Mouse (Mus musculus) adrenal gland, postnatal 36 days (tissue): ENCODE measurements at regions not wholly inside any gene's neighbourhood (a gene's known extent, or its start where the extent isn't known, plus 50 kb on each side); places are given as distances from the start of the nearest gene placed in this dataset.
"Not testable (repeated sequence)": the region's sequence is repeated elsewhere in the genome, so short reads cannot be mapped to it uniquely, and the experiment has no call there.

Experiments
- DNase-seq, 2 experiments: peaks; one replicate each; pipeline ENCODE4 v3.0.0; 2021; ENCODE audit warnings: mixed read lengths in 1 of 2

DNA sequence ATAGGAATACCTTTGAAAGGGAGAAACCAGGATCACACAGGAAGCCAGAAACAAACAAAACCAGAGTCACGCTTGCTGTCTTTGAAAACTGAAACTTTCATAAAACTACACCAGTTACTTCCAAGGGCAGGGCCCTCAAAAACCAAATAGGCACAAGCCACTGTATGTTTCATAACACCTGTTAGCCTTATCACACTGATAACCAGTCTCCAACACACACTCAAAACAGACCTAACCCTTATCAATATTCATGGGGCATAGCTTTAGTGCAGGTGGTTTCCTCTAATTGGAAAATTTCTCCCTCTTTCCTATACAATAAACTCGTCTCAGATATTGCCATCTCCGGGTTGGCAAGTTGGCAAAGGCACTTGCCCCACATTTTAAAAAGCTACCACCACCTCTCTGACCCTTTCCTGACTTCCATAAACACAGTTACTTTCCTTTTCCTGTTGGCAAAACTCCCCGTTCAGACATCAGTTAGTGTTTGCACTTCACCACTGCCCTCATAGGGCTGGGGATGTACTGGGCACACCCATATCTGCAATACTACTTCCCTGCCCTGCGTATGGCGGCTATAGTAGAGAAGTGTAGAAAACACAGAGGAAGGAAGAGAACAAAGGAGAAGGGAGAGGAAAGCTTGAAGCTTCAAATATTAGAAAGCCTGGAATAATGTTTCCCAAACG, 169.1 kb upstream of the Col8a1 start:
- DNase-seq: no peak

DNA sequence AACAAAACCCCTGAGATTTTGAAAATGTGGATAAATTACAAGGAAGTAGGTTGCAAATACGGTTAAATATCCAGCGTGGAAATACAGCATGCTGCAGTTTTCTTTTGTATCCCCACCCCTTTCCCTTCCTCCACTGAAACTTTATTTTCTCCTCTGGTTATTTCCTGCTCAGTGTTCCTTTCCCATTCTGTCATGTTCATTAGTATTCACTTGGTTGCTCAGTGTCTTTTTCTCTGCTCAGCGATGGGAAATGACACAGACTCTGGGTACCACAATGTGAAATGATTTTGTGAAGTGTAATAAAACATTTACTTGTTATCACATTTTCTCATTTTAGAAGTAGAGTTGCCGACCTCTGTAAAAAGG, 169.6 kb upstream of the Col8a1 start:
- DNase-seq: no peak

DNA sequence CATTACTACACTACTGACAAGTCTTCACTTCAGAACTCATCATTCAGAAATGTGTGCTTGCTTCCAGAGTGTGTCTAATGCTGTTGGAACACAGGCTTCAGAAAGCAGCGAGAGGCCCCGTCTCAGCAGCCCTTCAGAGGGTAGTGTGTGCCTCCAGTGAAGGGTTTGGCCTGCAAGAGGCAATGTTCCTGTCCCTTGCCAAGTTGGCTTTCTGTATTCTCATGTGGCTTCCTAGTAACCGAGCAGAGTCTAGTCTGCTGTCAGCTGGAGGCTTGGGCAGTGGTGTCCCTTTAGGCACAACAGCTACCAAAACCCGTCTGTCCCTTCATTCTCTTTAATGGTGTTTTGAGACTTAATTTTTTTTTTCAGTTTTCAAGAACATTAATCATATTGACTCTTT, 173.3 kb upstream of the Col8a1 start:
- DNase-seq: peak; percentile 5 to 12

DNA sequence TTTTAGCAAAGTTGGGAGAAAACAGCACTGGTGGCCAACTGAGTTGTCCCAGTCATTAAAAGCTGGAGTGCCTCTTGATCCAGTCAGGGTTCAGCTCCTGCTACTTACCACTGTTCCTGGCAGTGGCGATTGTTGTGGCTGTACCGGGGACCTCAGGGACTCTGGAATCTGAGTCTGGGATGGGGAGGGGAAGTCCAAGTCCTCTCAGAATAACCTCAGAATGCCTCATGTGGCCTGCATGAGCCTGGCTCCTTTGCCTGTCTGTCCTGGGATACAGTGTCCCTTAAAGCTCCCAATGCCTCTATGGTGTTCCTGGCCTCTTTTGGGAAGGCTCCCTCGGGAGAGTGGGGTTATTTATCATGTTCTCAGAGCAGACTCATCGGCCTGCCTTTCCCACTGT, 173.8 kb upstream of the Col8a1 start:
- DNase-seq: peak in 1 of 2 experiments; percentile 23

DNA sequence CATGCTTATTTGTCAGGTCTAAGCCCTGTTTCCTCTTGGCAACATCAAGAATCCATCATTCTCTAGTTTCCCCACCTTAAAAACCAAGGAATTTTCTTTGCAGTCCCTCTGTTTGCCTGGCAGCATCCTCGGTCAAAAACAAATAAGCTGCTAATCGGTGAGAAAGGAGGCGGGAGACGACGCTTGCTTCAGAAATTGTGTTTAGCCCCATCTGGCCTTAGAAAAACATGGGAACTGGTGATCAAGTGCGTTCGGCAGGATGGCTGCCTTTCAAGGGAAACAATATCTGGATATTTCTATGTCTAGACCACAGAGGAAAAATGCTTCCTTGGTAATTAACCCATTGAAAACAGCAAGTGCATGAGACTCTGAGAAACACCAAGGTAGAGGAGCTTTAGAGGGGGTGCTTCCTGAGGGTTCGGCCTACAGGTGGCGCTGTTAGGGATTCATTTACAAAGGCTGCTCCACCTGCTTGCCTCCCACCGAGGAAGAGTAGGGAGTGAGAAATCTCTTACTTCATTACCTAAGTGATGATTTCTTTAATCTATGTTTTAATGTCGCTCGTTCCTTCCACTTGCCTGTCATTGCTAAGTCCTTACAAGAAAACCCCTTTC, 174.7 kb upstream of the Col8a1 start:
- no peak for DNase-seq

DNA sequence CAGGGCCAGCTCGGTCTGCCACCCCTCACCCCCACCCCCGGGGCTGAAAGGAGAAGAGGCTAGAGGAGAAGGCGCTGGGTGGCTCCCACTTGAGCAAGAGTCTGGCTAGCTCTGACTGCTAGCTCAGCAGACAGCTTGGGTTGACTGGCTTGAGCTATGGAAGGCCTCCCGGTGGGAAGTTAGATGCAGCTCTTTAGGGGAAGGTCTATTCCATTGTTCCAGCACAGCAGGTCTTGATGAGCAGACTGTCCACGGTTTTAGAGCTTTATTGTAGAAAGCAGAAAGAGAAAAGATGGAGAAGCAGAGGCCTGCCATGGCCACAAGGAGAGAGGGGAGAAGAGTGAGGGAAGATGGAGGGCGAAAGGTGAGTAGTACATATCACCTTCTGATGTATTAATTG, 190.9 kb upstream of the Col8a1 start:
- no peak for DNase-seq

DNA sequence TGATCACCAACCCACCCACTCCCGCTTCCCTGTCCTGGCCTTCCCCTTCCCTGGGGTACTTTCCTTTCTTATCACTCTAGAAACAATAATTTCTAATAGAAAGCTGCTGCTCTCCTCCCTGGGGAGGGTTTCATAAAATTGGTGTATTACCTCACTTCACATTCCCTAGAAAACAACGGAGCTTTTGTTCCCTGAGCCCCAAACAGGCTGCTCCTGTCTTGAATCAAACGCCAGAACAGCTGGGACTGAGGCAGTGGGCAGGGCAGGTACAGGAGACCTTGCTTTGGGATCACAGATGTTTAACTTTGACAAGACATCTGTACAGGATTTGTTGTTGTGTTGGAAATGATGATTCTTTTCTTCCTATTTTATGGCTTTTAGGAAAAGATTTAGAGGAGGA, 192.8 kb upstream of the Col8a1 start:
- no peak for DNase-seq

DNA sequence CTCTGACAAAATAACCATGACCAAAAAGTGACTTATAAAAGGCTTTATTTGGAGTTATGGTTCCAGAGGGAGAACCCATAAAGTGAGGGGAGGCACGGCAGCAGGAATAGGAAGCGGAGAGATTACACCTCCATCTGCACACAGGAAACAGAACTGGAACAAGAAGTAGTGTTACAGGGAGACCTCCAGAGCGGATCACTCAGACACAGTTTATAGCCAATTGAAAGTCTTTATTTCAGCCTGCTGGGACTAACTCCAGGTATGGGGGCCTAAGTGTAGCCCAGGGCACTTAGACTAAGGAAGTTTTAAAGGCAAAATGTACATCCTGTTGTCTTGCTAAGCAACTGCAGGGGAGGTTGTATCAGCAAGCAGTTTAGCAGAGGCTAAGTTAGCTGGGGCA, 195.1 kb upstream of the Col8a1 start:
- DNase-seq: no peak

DNA sequence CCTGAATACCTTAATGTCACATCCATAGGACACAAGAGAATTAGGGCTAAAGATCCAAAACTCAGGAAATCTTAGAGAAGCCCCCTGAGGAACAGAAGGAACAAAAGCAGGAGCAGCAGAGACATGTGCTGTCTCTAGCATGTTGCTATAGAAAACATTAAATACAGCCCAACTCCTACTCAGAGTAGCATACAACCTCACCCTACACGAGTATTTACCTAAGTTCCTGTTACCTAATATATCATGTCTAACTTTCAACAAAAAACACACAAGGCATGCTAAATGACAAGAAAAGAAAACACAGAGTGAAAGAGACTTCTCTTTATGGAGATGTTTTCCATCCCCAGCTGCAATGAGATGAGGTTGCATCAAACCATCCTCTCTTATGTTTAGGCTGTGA, 216.4 kb upstream of the Col8a1 start:
- DNase-seq: no peak

DNA sequence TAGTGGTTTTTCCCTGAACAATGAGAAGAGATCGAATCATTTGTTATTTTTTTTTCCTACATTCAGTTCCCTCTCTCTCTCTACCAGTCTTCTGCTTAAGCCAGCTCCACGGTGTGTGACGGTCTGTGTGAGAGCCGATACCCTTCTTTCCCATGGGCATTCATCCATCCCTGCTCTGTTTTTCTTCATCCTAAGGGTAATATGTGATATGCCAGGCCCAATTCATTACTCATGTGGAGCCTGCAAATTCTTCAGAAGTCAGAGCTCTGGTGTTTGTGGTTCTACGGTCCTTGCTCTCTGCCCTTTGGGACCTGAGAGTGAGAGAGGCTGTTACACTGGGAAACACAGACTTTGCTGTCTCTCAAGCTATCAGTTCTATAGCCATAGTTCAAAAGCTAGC, 229.6 kb upstream of the Col8a1 start:
- no peak for DNase-seq

DNA sequence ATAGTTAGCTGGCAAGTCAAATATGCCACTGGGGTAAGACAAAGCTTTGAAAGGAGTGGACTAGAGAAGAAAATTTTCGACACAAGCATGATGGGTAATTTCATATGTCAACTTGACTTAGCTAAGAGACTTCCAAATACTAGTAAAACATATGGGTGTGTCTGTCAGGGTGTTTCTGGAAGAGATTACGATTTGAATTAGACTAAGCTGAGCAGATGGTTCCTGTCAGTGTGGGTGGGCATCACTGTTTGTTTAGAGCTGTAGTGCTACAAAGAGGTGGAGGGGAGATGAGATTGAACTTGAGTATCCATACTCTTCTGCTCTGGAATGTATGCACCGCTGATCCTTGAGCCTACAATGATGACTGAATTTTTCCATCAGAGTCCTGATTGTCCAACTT, 251.2 kb upstream of the Col8a1 start:
- DNase-seq: no peak

DNA sequence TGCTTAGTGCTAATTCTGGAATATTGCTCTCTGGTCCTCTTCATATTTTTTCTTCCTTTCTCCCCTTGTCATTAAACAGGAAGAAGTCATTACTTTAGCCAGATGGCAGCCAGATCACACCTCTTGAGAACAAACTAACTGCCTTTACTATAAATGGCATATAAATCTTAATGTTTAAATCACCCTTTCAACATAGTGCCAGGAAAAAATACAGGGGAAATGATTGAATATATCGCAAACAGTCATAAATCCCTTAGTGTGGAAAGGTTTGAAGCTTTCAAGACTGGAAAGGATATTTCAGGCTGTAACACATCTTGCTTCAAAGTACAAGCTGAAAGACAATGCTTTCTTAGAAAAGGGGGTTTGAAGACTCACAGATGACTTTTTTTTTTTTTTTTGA, 259.0 kb upstream of the Col8a1 start:
- DNase-seq: no peak

DNA sequence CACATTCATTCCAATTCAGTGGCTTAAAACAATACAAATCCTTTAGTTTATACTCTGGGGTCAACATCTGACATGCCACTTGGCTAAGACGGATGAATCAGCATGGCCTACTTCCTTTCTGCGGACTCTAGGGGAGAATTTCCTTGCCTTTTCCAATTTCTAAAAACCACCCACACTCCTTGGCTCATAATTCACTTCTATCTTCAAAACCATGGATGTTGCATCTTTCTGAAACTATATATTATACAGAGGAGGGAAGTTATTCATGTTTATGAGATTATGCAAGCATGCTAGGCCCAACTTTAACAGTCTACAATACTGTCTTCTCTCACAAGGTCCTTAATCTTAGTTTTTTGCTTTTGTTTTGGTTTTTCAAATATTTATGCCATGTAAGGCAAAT, 273.0 kb upstream of the Col8a1 start:
- DNase-seq: no peak

DNA sequence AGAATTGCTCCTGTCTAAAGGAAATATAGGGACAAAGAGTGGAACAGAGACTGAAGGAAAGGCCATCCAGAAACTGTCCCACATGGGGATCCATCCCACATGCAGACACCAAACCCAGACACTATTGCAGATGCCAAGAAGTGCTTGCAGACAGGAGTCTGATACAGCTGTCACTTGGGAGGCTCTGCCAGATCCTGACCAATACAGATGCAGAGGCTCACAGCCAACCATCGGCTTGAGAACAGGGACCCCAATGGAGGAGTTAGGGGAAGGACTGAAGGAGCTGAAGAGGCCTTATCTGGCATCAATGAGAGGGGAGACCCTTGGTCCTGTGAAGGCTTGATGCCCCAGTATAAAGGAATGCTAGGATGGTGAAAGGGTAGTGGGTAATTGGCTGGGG, 274.0 kb upstream of the Col8a1 start:
- not testable (repeated sequence) for DNase-seq

DNA sequence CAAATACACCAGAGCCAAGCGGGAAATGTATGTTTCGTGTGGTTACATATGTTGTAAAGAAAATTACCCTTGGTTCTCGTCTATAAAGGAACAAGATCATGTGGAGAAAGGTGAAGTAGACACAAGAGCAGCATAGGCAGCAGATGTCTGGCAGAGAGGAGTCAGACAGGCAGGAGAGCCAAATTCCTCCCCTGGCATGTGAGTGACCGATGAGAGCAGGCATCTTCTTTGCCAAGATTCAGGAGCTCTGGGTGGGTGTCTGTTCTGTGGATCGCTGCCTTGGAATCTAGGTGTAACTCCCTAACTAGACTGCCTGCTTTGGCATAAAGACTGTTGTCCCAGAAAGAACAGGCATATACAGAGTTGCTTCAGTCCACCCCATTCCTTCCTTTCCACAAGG, 275.1 kb upstream of the Col8a1 start:
- no peak for DNase-seq

DNA sequence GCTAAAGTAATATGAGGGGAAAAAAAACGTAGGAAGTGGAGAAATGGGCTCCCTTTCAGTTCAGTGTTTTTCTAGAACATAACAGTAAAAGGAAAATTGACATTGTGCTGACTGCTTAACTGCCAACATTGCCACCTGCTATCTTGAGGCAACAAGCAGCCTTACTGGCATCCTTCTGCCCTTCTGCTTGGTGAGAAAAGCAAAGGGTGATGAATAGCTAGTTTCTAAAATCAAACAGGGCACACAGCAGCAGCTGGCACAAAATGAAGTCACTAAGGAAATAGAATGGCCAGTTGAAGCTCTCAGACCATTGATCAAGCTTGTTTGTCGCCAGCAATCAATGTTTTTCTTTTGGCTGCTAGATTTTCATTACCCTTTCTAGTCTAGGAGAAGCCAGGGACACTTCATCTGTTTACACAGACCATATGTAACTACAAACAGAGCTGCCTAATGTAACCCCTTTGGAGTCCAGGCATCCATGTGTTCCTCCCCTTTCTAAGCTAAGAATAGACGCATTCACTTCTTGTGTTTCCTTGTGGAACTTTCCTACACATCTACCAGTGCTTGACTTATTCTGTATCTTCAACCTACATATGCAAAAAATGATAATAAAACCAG, 314.2 kb upstream of the Col8a1 start:
- DNase-seq: no peak

DNA sequence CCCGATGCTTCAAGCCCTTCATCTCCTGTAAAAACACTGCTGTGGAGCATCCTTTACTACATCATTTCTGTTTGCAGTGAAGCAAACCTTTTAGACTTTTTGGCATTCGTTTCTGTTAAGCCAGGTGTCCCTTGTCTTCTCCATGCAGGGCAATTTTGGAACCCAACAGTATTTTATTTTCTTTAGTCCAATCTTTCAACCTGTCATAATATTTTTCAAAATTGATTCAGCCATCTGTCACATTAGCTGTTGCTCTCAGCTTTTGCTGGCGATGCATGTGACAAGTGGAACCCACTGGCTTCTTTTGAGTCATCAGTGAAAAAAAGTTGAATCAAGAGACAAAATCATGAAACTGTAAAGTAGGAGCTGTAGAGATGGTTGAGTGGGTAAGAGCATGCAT, 317.9 kb upstream of the Col8a1 start:
- no peak for DNase-seq

DNA sequence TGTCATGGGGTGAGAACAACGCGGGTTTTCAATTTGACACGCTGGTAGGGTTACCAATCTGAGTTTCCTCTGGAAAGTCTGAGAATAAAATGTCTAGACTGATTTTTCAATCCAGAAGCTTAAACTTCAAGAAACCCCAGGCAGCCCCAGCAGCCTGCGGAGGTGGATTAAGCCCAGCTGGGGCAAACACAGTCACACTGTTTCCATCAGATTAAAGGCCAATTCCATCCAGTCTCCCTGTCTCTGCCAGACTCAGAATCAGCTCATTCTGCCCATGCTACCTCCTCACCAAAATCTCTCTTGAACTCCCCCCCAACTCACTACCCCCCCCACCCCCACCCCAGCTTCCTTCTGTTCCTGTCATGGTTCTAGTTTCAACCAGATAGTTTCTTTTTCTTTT, 307.9 kb upstream of the Dcbld2 start:
- no peak for DNase-seq

DNA sequence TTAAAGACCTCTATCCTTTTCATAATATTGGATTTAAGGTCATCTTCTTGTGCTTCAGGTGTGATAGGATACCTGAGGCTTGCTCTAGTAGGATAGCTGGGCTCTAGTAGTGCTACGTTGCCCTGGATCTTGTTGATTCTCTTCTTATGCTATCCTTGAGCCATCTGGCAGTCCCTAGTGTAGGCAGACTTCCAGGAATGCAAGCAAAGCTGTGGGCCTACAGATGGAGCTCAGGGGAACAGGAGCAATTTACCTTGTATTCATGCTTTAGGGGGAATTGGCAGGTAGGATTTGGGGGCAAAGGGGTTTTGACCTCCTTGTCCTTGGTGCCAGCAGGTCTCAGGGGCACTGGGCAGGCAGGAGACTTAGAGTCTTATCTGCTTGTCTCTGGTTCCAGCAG, 297.8 kb upstream of the Dcbld2 start:
- no peak for DNase-seq

DNA sequence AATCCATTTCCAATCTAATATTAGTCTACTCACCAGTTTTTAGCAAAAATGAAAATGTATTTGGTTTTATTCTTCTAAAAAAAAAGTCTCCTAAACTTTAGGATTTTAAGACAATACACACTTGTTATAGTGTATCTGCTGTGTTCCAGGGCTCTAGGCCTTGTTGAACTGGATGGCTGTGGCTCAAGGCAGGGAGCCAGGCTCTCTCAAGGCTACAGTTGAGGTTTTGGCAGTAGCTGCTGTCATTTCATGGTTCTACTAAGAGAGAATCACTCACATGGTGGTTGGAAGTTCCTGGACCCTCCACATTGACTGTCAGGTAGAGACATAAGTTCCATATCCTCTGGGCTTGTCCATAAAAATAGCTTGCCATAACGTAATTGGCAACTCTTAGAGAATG, 282.2 kb upstream of the Dcbld2 start:
- DNase-seq: peak; percentile 34 to 68

DNA sequence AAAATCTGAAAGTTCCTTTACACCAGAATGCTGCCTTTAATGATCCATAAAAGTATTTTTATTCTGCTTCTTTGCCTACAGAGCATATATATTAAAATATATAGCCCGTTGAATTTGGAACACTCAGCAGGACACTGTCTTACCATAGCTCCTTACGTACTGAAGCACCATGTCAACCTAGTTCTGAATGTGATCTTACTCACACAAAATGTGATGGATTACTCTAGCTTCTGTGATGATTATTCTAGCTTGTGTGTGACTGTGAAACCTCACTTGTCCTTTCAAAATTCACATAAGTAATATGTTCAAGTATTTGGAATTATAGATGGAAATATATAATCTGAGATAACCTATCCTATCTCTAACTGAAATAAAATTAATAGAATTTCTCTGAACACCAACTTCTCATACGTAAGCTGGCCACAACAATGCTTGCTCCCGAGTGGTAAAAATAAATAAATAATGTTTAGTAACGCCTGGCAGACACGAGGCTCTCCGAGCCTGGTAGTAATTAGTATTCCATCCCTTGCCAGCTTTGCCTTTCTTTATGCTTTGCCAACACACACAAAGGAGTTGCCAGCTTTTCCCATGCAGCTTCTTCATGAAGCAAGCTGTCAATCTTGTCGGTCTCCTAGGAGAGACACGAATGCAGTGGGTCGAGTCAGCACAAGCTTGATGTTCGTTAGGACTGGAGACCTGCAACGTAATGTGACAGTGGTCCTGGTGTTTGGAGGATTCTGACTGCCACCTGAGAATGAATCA, 271.9 kb upstream of the Dcbld2 start:
- no peak for DNase-seq

DNA sequence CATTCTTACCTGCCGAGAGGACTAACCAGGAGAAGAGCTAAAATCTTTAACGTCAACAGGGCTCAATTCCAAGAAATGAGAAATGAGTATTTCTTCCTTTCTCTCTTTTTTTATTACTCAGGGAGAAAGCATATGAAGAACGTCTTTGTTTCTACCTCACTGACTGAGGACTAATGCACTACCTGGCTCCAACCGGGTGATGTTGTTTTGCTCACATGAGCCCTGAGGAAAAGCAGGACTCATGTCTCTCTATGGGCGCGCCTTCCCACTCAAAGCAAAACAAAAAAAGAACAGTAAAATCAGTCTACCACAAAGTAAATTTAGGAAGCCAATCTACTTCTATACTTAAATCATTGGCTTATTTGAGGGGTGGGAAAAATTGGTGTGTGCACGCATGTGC, 271.3 kb upstream of the Dcbld2 start:
- no peak for DNase-seq

DNA sequence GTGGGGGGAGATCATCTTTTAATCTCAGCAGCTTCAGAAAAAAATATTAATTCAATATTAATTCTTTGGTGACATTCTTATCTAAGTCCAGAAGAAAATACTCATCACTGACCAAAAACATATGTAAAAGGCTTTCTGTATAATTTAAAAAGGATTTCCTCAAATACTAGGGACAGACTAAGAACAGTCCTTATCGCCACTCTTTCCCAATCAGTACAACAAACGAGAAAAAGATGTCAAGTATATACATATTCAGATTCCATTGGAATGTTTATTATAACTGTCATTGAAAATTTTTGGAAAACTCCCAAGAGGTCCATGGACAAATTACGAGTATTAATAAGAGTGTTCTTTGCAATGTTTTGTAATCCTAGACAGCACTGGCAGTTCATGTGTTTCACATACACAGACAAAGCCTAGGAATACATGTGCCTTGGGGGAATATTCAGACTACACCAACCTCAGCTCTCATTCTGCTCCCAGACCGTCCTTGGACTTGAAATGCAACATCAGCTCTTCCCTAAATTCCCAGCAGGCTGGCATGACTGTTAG, 270.4 kb upstream of the Dcbld2 start:
- DNase-seq: no peak
